32 mouse cellular contexts compared by ENCODE assay signal in the genomic region with DNA sequence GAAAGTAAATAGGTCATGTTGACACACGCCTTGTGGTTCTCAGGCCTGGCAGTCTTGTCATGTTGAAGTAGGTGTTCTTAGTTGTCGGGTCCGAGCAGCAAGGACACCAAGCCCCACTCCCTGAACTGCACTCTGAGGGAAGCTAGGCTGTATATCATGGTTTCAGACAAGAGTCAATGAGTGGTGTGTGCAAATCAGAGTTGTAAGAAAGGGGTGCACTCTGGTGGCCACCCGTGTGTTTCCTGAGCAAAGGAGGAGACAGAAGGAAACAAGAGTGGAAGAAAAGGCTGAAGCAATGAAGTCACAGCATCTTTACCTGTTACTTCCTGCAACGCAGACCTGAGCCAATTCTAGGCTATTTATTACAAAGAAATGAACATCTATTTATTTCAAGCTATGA.
"Had no signal": no experiment of that assay in that cellular context is flagged by ENCODE, and none has a peak within 500 bp of the region (broad histone marks: within the 10 kb centered on the region; RNA-seq: fewer than 3 reads in every experiment).

No protein-coding gene starts in this region.

- ATAC-seq: hindbrain, embryonic 16.5 days; hindbrain, postnatal 0 days; inflammation-experienced regulatory T-cells, adult 6 months; intestine, embryonic 15.5 days; intestine, embryonic 16.5 days; intestine, postnatal 0 days had no signal

- DNase-seq: heart, postnatal 10 days; heart, postnatal 14 days; heart, postnatal 36 days; heart, postnatal 4 days; kidney, adult 11 months; kidney, adult 18-20 months; kidney, postnatal 10 days; kidney, postnatal 14 days; kidney, postnatal 25 days; kidney, postnatal 36 days; kidney, postnatal 4 days; layer of hippocampus, adult 9-11 months; layer of hippocampus, postnatal 36 days had no signal

- H3K27me3 ChIP-seq: heart, embryonic 12.5 days; heart, embryonic 13.5 days; heart, embryonic 15.5 days; hindbrain, embryonic 12.5 days; hindbrain, embryonic 13.5 days; hindbrain, embryonic 15.5 days; intestine, embryonic 15.5 days; kidney, embryonic 15.5 days had no signal

- H3K4me1 ChIP-seq: heart, embryonic 10.5 days; heart, embryonic 12.5 days; heart, embryonic 13.5 days; heart, embryonic 15.5 days; hindbrain, embryonic 10.5 days; hindbrain, embryonic 12.5 days; hindbrain, embryonic 13.5 days; hindbrain, embryonic 15.5 days; intestine, embryonic 15.5 days; kidney, embryonic 15.5 days had no signal

- H3K4me2 ChIP-seq: heart, embryonic 11.5 days; heart, embryonic 12.5 days; heart, embryonic 13.5 days; heart, embryonic 15.5 days; hindbrain, embryonic 12.5 days; hindbrain, embryonic 13.5 days; hindbrain, embryonic 14.5 days; hindbrain, embryonic 15.5 days; intestine, embryonic 15.5 days; kidney, embryonic 15.5 days had no signal

- H3K9ac ChIP-seq: heart, embryonic 12.5 days; heart, embryonic 13.5 days; heart, embryonic 15.5 days; hindbrain, embryonic 12.5 days; hindbrain, embryonic 13.5 days; hindbrain, embryonic 14.5 days; hindbrain, embryonic 15.5 days; intestine, embryonic 15.5 days; kidney, embryonic 15.5 days had no signal

- H3K9me3 ChIP-seq: heart, embryonic 10.5 days; heart, embryonic 13.5 days; heart, embryonic 15.5 days; hindbrain, embryonic 10.5 days; hindbrain, embryonic 12.5 days; hindbrain, embryonic 13.5 days; hindbrain, embryonic 15.5 days; intestine, embryonic 15.5 days; kidney, embryonic 15.5 days had no signal

- H3K36me3 ChIP-seq: heart, embryonic 10.5 days; heart, embryonic 12.5 days; heart, embryonic 13.5 days; heart, embryonic 15.5 days; hindbrain, embryonic 10.5 days; hindbrain, embryonic 12.5 days; hindbrain, embryonic 13.5 days; hindbrain, embryonic 15.5 days; intestine, embryonic 15.5 days; kidney, embryonic 15.5 days had no signal

- H3K27ac ChIP-seq: heart, embryonic 10.5 days; heart, embryonic 13.5 days; heart, embryonic 15.5 days; hindbrain, embryonic 10.5 days; hindbrain, embryonic 12.5 days; hindbrain, embryonic 13.5 days; hindbrain, embryonic 14.5 days; hindbrain, embryonic 15.5 days; hindbrain, postnatal 0 days; intestine, embryonic 15.5 days; kidney, embryonic 15.5 days; kidney, postnatal 0 days; layer of hippocampus, adult 2 months had no signal

- H3K4me3 ChIP-seq: heart, embryonic 10.5 days; heart, embryonic 12.5 days; heart, embryonic 13.5 days; heart, embryonic 15.5 days; hindbrain, embryonic 10.5 days; hindbrain, embryonic 12.5 days; hindbrain, embryonic 13.5 days; hindbrain, embryonic 15.5 days; intestine, embryonic 15.5 days; kidney, embryonic 15.5 days; layer of hippocampus, adult 2 months had no signal
